Mouse (Mus musculus) forebrain, postnatal 0 days (tissue): ENCODE results near the gene Ppm1a. TPM values are rescaled to one million over a fixed set of nuclear protein-coding genes. Genes with fewer than 3 reads are reported as not detected.

Experiments used
- ATAC-seq: fragments of 200-750 bp; cut with Nextera tagmentation; 2 replicates; pipeline ENCODE4 v1.8.0; 2017; ENCODE audit warnings: mild to moderate bottlenecking, moderate library complexity
- DNase-seq: peaks from one replicate; pipeline ENCODE4 v3.0.0-alpha.2; 2015
- H3K27ac ChIP-seq: fragments of 300-500 bp; sonication (generic); 2 replicates; pipeline ENCODE4 v1.5.1; 2014; ENCODE audit warnings: low read depth, mild to moderate bottlenecking, antibody characterized with exemption, low read length, moderate library complexity, mixed read lengths
- H3K27me3 ChIP-seq: fragments of 300-500 bp; sonication (generic); 2 replicates; pipeline ENCODE4 v1.6.1; 2014; ENCODE audit warnings: mild to moderate bottlenecking, low read length, mixed read lengths; ENCODE audit not compliant: insufficient read depth
- H3K36me3 ChIP-seq: fragments of 300-500 bp; sonication (generic); 2 replicates; pipeline ENCODE4 v1.6.1; 2014; ENCODE audit warnings: mild to moderate bottlenecking, moderate library complexity; ENCODE audit not compliant: insufficient read depth
- H3K4me1 ChIP-seq: fragments of 300-500 bp; sonication (generic); 2 replicates; pipeline ENCODE4 v1.6.1; 2014; ENCODE audit warnings: antibody characterized with exemption; ENCODE audit not compliant: insufficient read depth
- H3K4me2 ChIP-seq: fragments of 300-500 bp; sonication (generic); 2 replicates; pipeline ENCODE4 v1.6.1; 2014; ENCODE audit warnings: low read depth, mild to moderate bottlenecking, moderate library complexity
- H3K4me3 ChIP-seq: fragments of 300-500 bp; sonication (generic); 2 replicates; pipeline ENCODE4 v1.5.1; 2014; ENCODE audit warnings: low read depth, low read length, mixed read lengths
- H3K9ac ChIP-seq: fragments of 300-500 bp; sonication (generic); 2 replicates; pipeline ENCODE4 v1.6.1; 2014; ENCODE audit warnings: mild to moderate bottlenecking
- H3K9me3 ChIP-seq: fragments of 300-500 bp; sonication (generic); 2 replicates; pipeline ENCODE4 v1.6.1; 2016; ENCODE audit warnings: low read length
- CTCF ChIP-seq: sonication (generic); IDR thresholded peaks from 2 replicates; pipeline ENCODE4 v1.5.1; 2016; ENCODE audit warnings: antibody characterized with exemption, control low read depth, low read depth
- WGBS: fragments of 180-500 bp; shearing (Covaris S2); extraction: QIAGEN DNeasy Blood & Tissue Kit; methylation state at CpG from one replicate; pipeline ENCODE4 v1.1.7; 2014; 5-methylcytosine and 5-hydroxymethylcytosine counted together
- polyA plus RNA-seq: library from polyadenylated mRNA; unstranded; fragments of >200 nt; fragmentation: Nextera tagmentation; extraction: Ambion mirVana; gene quantifications from 2 replicates; pipeline ENCODE4 v1.2.1, GENCODE M21; 2015
- total RNA-seq: library from RNA; depleted of rRNA; stranded (reverse); fragments of >200 nt; gene quantifications from 2 replicates; pipeline ENCODE4 v1.2.3, GENCODE M21; 2014

The Ppm1a gene
- total and polyA plus RNA-seq, 2 experiments from 2014 or later: 69.9 to 194 TPM

- H3K27ac ChIP-seq: no peak overlapping the region
- no peak for TF ChIP-seq CTCF
- H3K27me3 ChIP-seq: no peaks in the 10 kb centered on the region
- 52% methylated on average over 3 of the region's 3 CpGs for WGBS
- H3K4me2 ChIP-seq: no peak overlapping the region
- no peaks in the 10 kb centered on the region for H3K9me3 ChIP-seq
- H3K9ac ChIP-seq: no peak overlapping the region
- H3K4me1 ChIP-seq: no peaks in the 10 kb centered on the region
- no peak overlapping the region for H3K4me3 ChIP-seq
- ATAC-seq: no peak
- H3K36me3 ChIP-seq: no peaks in the 10 kb centered on the region
- no peak for DNase-seq
Measured at GRCm38 (mm10) chr12:72723965-72724364, 33.3 kb upstream of the Ppm1a start.

- ATAC-seq: no peak
- 90% methylated on average over 8 of the region's 8 CpGs for WGBS
Measured at GRCm38 (mm10) chr12:72727021-72727420, 30.2 kb upstream of the Ppm1a start.

GRCm38 (mm10) chr12:72727611-72728010 lies 29.6 kb upstream of the Ppm1a start:
- ATAC-seq (no peak), DNase-seq (no peak)
- H3K27ac ChIP-seq: no peak overlapping the region
- H3K9me3 ChIP-seq: no peaks in the 10 kb centered on the region
- TF ChIP-seq CTCF: no peak
- no peak overlapping the region for H3K4me3 ChIP-seq
- no peaks in the 10 kb centered on the region for H3K27me3 ChIP-seq
- no peaks in the 10 kb centered on the region for H3K4me1 ChIP-seq
- no peaks in the 10 kb centered on the region for H3K36me3 ChIP-seq
- 53% methylated on average over 5 of the region's 5 CpGs for WGBS
- no peak overlapping the region for H3K9ac ChIP-seq
- no peak overlapping the region for H3K4me2 ChIP-seq

More at GRCm38 (mm10) chr12:72727021-72727420, 30.2 kb upstream of the Ppm1a start:
- Histone ChIP-seq H3K9me3 (no peaks in the 10 kb centered on the region), H3K36me3 (no peaks in the 10 kb centered on the region), H3K4me2 (no peak overlapping the region), H3K4me3 (no peak overlapping the region), H3K27ac (no peak overlapping the region), H3K27me3 (no peaks in the 10 kb centered on the region), H3K9ac (no peak overlapping the region), H3K4me1 (no peaks in the 10 kb centered on the region)
- TF ChIP-seq CTCF: no peak
- no peak for DNase-seq

- DNase-seq (no peak), ATAC-seq (no peak)
- no peaks in the 10 kb centered on the region for H3K36me3 ChIP-seq
- H3K27me3 ChIP-seq: no peaks in the 10 kb centered on the region
- no peak overlapping the region for H3K27ac ChIP-seq
- H3K4me3 ChIP-seq: no peak overlapping the region
- H3K4me1 ChIP-seq: no peaks in the 10 kb centered on the region
- no peak overlapping the region for H3K9ac ChIP-seq
- no peak overlapping the region for H3K4me2 ChIP-seq
- H3K9me3 ChIP-seq: no peaks in the 10 kb centered on the region
- no peak for TF ChIP-seq CTCF
- 36% methylated on average over 2 of the region's 2 CpGs for WGBS
Measured at GRCm38 (mm10) chr12:72734112-72734511, 23.1 kb upstream of the Ppm1a start.

GRCm38 (mm10) chr12:72741176-72741575 lies 16.1 kb upstream of the Ppm1a start:
- Histone ChIP-seq H3K4me1 (no peaks in the 10 kb centered on the region), H3K27ac (no peak overlapping the region), H3K36me3 (no peaks in the 10 kb centered on the region), H3K27me3 (no peaks in the 10 kb centered on the region), H3K9ac (no peak overlapping the region), H3K4me2 (no peak overlapping the region), H3K4me3 (no peak overlapping the region), H3K9me3 (no peaks in the 10 kb centered on the region)
- TF ChIP-seq CTCF: no peak
- DNase-seq: no peak
- WGBS: 74% methylated on average over 6 of the region's 6 CpGs
- no peak for ATAC-seq

GRCm38 (mm10) chr12:72744803-72745360 lies 12.4 kb upstream of the Ppm1a start:
- Histone ChIP-seq H3K9me3 (no peaks in the 10 kb centered on the region), H3K27me3 (no peaks in the 10 kb centered on the region), H3K4me1 (no peaks in the 10 kb centered on the region), H3K4me2 (no peak overlapping the region), H3K9ac (no peak overlapping the region), H3K36me3 (no peaks in the 10 kb centered on the region), H3K4me3 (no peak overlapping the region), H3K27ac (no peak overlapping the region)
- ATAC-seq (no peak), DNase-seq (no peak)
- TF ChIP-seq CTCF: no peak
- 47% methylated on average over 9 of the region's 9 CpGs for WGBS

GRCm38 (mm10) chr12:72745486-72745885 lies 11.8 kb upstream of the Ppm1a start:
- no peak overlapping the region for H3K27ac ChIP-seq
- no peak for TF ChIP-seq CTCF
- no peak overlapping the region for H3K4me3 ChIP-seq
- no peak overlapping the region for H3K9ac ChIP-seq
- no peaks in the 10 kb centered on the region for H3K9me3 ChIP-seq
- no peaks in the 10 kb centered on the region for H3K27me3 ChIP-seq
- WGBS: 47% methylated on average over 14 of the region's 14 CpGs
- no peaks in the 10 kb centered on the region for H3K36me3 ChIP-seq
- H3K4me2 ChIP-seq: no peak overlapping the region
- no peak for ATAC-seq
- H3K4me1 ChIP-seq: no peaks in the 10 kb centered on the region
- DNase-seq: no peak
